Mouse (Mus musculus) olfactory bulb, adult 2 months (tissue): ENCODE results near the gene Trub2.

Source experiments
- CTCF ChIP-seq: fragments of 200-500 bp; IDR thresholded peaks from 2 replicates; pipeline ENCODE4 v1.5.1; 2012; ENCODE audit warnings: low read depth, mild to moderate bottlenecking, low read length, moderate library complexity; ENCODE audit not compliant: insufficient read depth
- POLR2A ChIP-seq: fragments of 200-500 bp; IDR thresholded peaks from 2 replicates; pipeline ENCODE4 v1.6.1; 2012; ENCODE audit warnings: mild to moderate bottlenecking, low read depth, low read length, moderate library complexity; ENCODE audit not compliant: insufficient read depth

DNA sequence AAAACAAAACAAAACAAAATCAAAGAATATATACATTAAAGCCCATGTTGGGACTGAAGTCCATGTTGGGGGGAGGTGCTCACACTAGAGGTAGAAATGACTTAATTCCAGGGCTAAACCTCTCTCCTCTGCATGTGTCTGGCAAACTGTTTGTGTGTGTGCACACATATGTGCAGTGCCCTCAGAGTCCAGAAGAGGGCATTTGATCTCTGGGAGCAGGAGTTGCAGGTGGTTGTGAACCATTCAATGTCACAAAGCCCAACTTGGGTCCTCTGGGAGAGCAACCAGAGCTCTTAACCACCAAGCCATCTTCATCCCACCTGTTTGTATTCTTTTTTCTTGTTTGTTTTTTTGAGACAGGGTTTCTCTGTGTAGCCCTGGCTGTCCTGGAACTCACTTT, 18.1 kb downstream of the Trub2 start:
- TF ChIP-seq CTCF (no peak), POLR2A (no peak)
